Mouse (Mus musculus) liver, embryonic 14.5 days (tissue): ENCODE data around the gene Lyst.

Experiments
- CTCF ChIP-seq: IDR thresholded peaks from 2 replicates; pipeline ENCODE4 v1.5.1; 2016; ENCODE audit warnings: antibody characterized with exemption, low read depth, control low read depth
- EP300 ChIP-seq: IDR thresholded peaks from 2 replicates; pipeline ENCODE4 v1.6.1; 2016; ENCODE audit warnings: antibody characterized with exemption, low read depth

GRCm38 (mm10) chr13:13568824-13569223 lies 21.4 kb upstream of the Lyst start:
- TF ChIP-seq EP300: no peak
- TF ChIP-seq CTCF: no peak
